Mouse (Mus musculus): Measurements from ENCODE around the gene Lgals2. TPM values are rescaled to one million over a fixed set of nuclear protein-coding genes. Genes with fewer than 3 reads are reported as not detected.

Lgals2 gene
- polyA plus RNA-seq, 1 experiment: 1.3 TPM

DNA sequence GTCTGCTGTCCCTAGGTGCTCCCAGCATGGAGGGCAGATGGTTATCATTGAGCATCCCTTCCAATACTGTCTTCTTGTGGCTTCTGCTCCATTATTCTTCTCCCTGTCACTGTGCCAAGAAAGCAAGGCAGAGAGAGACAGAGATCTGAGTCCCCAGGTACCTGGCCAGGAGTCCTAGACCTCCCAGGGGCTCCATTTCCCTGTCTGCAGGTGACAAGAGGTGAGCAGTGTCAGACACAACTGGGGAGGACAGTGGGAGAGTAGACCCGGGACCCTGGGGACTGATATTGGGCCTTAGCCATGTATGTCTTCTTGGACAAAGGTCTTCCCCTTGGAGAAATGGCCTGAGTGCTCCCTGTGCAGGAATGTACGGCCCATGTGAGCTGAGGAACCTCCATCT, 50.0 kb downstream of the Lgals2 start:
- no peak overlapping the region for H3K4me3 ChIP-seq (ENCODE audit: insufficient read depth, poor library complexity, severe bottlenecking)
- peaks cover 6% of the 10 kb centered on the region for H3K79me2 ChIP-seq (ENCODE audit: control insufficient read depth, insufficient read depth)
- H3K27me3 ChIP-seq (ENCODE audit: control insufficient read depth, insufficient read depth, insufficient read length): peaks cover 16% of the 10 kb centered on the region
- no peak for TF ChIP-seq MYOD1 (IDR thresholded peaks at IDR 0.05; ENCODE audit: control insufficient read depth, insufficient read length, low read depth)
- no peak for TF ChIP-seq MAX (IDR thresholded peaks at IDR 0.05)
- no peak for TF ChIP-seq CEBPB (IDR thresholded peaks at IDR 0.05; ENCODE audit: low read depth)
- no peak for TF ChIP-seq USF1 (IDR thresholded peaks at IDR 0.05; ENCODE audit: low read depth)
- no peak for TF ChIP-seq CTCF (IDR thresholded peaks at IDR 0.05; ENCODE audit: control insufficient read depth, insufficient read depth, insufficient read length)
- no peak for TF ChIP-seq FOSL1 (IDR thresholded peaks at IDR 0.05; ENCODE audit: insufficient read depth, low read length, poor library complexity, severe bottlenecking)
- no peak for TF ChIP-seq MYOG (IDR thresholded peaks at IDR 0.05; ENCODE audit: control insufficient read depth, extremely low read depth, insufficient read length)
- H3K36me3 ChIP-seq (ENCODE audit: control insufficient read depth, insufficient read depth): no peaks in the 10 kb centered on the region
- no peak overlapping the region for H3ac ChIP-seq (ENCODE audit: control insufficient read depth, insufficient read length, low read depth)
- no peaks in the 10 kb centered on the region for H3K79me3 ChIP-seq (ENCODE audit: low read depth)

DNA sequence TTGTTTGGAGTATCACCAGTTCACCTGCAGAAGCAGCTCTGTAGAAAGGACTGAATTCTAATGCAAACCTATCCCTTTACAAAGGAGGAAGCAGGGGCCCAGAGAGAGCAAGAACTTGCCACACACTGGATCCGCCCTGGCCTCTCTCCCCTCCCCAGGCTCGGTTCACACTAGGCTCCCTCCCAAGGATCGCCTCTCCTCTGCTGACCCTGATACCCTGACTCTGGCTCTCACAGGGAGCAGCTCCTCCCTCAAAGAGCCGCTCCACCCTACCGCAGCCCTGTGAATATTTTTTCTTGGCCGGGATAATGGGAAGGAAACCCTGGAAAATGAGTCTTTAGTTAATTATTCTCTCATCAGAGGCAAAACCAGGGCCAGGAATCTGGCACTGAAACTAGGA, 51.0 kb downstream of the Lgals2 start:
- Histone ChIP-seq H3K36me3 (ENCODE audit: control insufficient read depth, insufficient read depth) (no peaks in the 10 kb centered on the region), H3K27me3 (ENCODE audit: control insufficient read depth, insufficient read depth, insufficient read length) (peaks cover 16% of the 10 kb centered on the region), H3K79me3 (ENCODE audit: low read depth) (no peaks in the 10 kb centered on the region), H3K79me2 (ENCODE audit: control insufficient read depth, insufficient read depth) (peaks cover 6% of the 10 kb centered on the region), H3ac (ENCODE audit: control insufficient read depth, insufficient read length, low read depth) (no peak overlapping the region), H3K4me3 (ENCODE audit: insufficient read depth, poor library complexity, severe bottlenecking) (no peak overlapping the region)
- TF ChIP-seq MYOD1 (IDR thresholded peaks at IDR 0.05; ENCODE audit: control insufficient read depth, insufficient read length, low read depth): no peak
- TF ChIP-seq CTCF (IDR thresholded peaks at IDR 0.05; ENCODE audit: control insufficient read depth, insufficient read depth, insufficient read length): no peak
- TF ChIP-seq MYOG (IDR thresholded peaks at IDR 0.05; ENCODE audit: control insufficient read depth, extremely low read depth, insufficient read length): no peak
- no peak for TF ChIP-seq CEBPB (IDR thresholded peaks at IDR 0.05; ENCODE audit: low read depth)
- TF ChIP-seq USF1 (IDR thresholded peaks at IDR 0.05; ENCODE audit: low read depth): no peak
- TF ChIP-seq MAX (IDR thresholded peaks at IDR 0.05): no peak
- TF ChIP-seq FOSL1 (IDR thresholded peaks at IDR 0.05; ENCODE audit: insufficient read depth, low read length, poor library complexity, severe bottlenecking): no peak

DNA sequence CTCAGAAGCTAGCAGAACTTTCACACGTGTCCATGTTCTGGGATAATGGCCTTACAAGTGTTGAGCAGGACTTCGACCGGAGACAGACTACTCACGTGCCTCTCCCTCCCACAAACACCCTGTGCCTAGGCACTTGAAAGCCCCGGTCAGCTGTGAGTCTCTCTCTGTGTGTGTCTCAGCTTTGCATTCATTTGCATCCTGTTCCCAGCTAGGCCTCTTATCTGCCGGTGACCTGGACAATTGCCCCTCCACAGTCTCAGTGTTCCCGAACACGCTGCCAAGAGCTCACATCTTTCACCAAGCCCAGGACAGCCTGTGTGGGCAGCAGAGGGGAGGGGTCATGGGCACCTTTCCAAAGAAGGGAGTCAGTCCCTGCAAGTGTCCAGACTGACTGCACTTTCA, 51.8 kb downstream of the Lgals2 start:
- Histone ChIP-seq H3K4me3 (ENCODE audit: insufficient read depth, poor library complexity, severe bottlenecking) (no peak overlapping the region), H3K79me3 (ENCODE audit: low read depth) (no peaks in the 10 kb centered on the region), H3K27me3 (ENCODE audit: control insufficient read depth, insufficient read depth, insufficient read length) (peaks cover 16% of the 10 kb centered on the region), H3K79me2 (ENCODE audit: control insufficient read depth, insufficient read depth) (peaks cover 6% of the 10 kb centered on the region), H3K36me3 (ENCODE audit: control insufficient read depth, insufficient read depth) (no peaks in the 10 kb centered on the region), H3ac (ENCODE audit: control insufficient read depth, insufficient read length, low read depth) (no peak overlapping the region)
- TF ChIP-seq CTCF (IDR thresholded peaks at IDR 0.05; ENCODE audit: control insufficient read depth, insufficient read depth, insufficient read length) (no peak), USF1 (IDR thresholded peaks at IDR 0.05; ENCODE audit: low read depth) (no peak), CEBPB (IDR thresholded peaks at IDR 0.05; ENCODE audit: low read depth) (no peak), FOSL1 (IDR thresholded peaks at IDR 0.05; ENCODE audit: insufficient read depth, low read length, poor library complexity, severe bottlenecking) (no peak), MYOD1 (IDR thresholded peaks at IDR 0.05; ENCODE audit: control insufficient read depth, insufficient read length, low read depth) (no peak), MYOG (IDR thresholded peaks at IDR 0.05; ENCODE audit: control insufficient read depth, extremely low read depth, insufficient read length) (no peak), MAX (IDR thresholded peaks at IDR 0.05) (no peak)

DNA sequence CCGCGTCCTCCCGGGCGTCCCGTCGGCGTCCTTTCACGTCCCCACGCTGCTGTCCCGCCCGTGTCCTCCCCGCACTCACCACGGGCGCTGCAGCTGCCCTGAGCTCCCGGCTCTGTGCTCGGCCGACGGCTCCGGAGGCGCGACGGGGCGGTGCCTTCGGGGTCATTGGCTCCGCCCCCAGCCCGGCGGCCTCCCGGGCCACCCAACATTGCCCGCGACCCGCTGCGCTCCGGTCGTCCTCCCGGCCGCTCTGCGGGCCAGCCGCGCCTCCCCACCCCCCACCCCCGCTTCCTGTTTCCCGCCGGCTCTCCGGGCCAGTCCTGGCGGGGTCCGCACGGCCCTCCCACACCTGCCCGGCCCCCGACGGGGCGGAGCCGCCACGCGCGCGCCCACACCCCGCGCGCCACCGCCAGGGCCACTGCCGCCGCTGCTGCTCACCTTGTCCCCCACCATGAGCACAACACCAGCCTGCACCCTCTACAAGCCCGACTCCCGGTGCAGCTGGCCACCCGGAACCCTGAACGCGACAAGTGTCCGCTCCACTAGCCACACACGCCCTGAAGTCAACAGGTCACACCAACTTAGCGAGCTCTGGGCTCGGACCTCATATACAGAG, 52.4 kb downstream of the Lgals2 start, which contains the start of gene Card10:
TSS of gene Card10 (minus strand) at position 267 of the 616 bp plus-strand sequence.
- TF ChIP-seq FOSL1 (IDR thresholded peaks at IDR 0.05; ENCODE audit: insufficient read depth, low read length, poor library complexity, severe bottlenecking): no peak
- no peak for TF ChIP-seq MYOG (IDR thresholded peaks at IDR 0.05; ENCODE audit: control insufficient read depth, extremely low read depth, insufficient read length)
- TF ChIP-seq MYOD1 (IDR thresholded peaks at IDR 0.05; ENCODE audit: control insufficient read depth, insufficient read length, low read depth): no peak
- Histone ChIP-seq H3K27me3 (ENCODE audit: control insufficient read depth, insufficient read depth, insufficient read length) (peaks cover 16% of the 10 kb centered on the region), H3ac (ENCODE audit: control insufficient read depth, insufficient read length, low read depth) (peak within 1 kb of the TSS; percentile 57), H3K36me3 (ENCODE audit: control insufficient read depth, insufficient read depth) (no peaks in the 10 kb centered on the region), H3K79me2 (ENCODE audit: control insufficient read depth, insufficient read depth) (peaks cover 6% of the 10 kb centered on the region), H3K79me3 (ENCODE audit: low read depth) (no peaks in the 10 kb centered on the region), H3K4me3 (ENCODE audit: insufficient read depth, poor library complexity, severe bottlenecking) (peak within 1 kb of the TSS; percentile 40)

DNA sequence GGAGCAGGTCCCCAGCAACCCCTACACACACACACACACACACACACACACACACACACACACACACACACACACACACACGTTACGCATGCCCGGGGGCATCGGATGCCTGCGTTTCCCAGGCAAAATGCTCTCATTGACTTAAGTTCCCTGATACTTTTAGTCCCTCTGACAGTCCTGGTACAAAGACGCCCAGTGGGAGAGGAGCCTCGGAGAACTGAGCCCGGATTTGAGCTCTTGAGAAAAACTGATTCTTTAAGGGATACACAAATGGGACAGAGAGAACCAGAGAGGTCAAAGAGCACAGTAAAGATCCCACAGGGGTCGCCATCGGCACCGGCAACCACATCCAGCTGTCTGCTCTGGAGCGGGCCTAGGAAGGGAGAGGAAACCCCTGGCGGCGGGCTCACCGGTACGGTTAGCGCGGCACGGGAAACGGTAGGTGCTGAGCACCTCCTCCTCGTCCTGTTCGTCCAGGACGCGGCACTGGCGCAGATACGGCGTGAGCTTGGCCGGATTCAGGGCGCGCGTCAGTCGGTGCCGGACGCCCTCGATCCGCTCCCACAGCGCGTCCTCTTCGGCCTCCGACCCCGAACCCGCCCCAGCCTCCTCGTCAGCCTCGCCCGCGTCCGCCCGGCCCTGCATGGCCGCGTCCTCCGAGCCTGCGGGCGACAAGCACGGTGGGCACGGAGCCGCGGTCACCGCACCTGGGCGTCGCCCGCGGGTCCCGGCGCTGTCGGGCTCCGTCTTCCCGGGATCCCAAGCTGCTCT, 53.2 kb downstream of the Lgals2 start:
- peaks cover 16% of the 10 kb centered on the region for H3K27me3 ChIP-seq (ENCODE audit: control insufficient read depth, insufficient read depth, insufficient read length)
- no peaks in the 10 kb centered on the region for H3K79me3 ChIP-seq (ENCODE audit: low read depth)
- TF ChIP-seq CEBPB (IDR thresholded peaks at IDR 0.05; ENCODE audit: low read depth): no peak
- no peak for TF ChIP-seq CTCF (IDR thresholded peaks at IDR 0.05; ENCODE audit: control insufficient read depth, insufficient read depth, insufficient read length)
- no peak for TF ChIP-seq FOSL1 (IDR thresholded peaks at IDR 0.05; ENCODE audit: insufficient read depth, low read length, poor library complexity, severe bottlenecking)
- TF ChIP-seq MYOD1 (IDR thresholded peaks at IDR 0.05; ENCODE audit: control insufficient read depth, insufficient read length, low read depth): no peak
- no peak for TF ChIP-seq USF1 (IDR thresholded peaks at IDR 0.05; ENCODE audit: low read depth)
- TF ChIP-seq MYOG (IDR thresholded peaks at IDR 0.05; ENCODE audit: control insufficient read depth, extremely low read depth, insufficient read length): no peak
- TF ChIP-seq MAX (IDR thresholded peaks at IDR 0.05): no peak
- H3K79me2 ChIP-seq (ENCODE audit: control insufficient read depth, insufficient read depth): peaks cover 6% of the 10 kb centered on the region
- H3K4me3 ChIP-seq (ENCODE audit: insufficient read depth, poor library complexity, severe bottlenecking): peak overlapping the region; percentile 40
- peak overlapping the region; percentile 57 for H3ac ChIP-seq (ENCODE audit: control insufficient read depth, insufficient read length, low read depth)
- H3K36me3 ChIP-seq (ENCODE audit: control insufficient read depth, insufficient read depth): no peaks in the 10 kb centered on the region
